In genomic region chr7:44818751-44819235, GRCm38 (mm10) we compare ENCODE assay signal across 1 mouse cellular context.
TF ChIP-seq lines count a peak whose summit lies in the region.

No protein-coding gene starts in this region.

TF ChIP-seq in MEL, 35 proteins besides CTCF, POLR2A, EP300 and RAD21:
- TF ChIP-seq UBTF (IDR thresholded peaks at IDR 0.05; ENCODE audit: borderline replicate concordance, insufficient read depth, low read depth, low read length) (no peak), MAZ (IDR thresholded peaks at IDR 0.05; ENCODE audit: low read depth, low read length) (peak; percentile 92; the same call in 1 of the 2 replicates), NELFE (IDR thresholded peaks at IDR 0.05; ENCODE audit: low read depth, low read length) (peak; percentile 60), MEF2A (IDR thresholded peaks at IDR 0.05; ENCODE audit: extremely low read depth, insufficient replicate concordance, low read depth, low read length, poor library complexity, severe bottlenecking) (no peak), NRF1 (IDR thresholded peaks at IDR 0.05; ENCODE audit: insufficient read depth, low read depth, low read length, poor library complexity, severe bottlenecking) (peak; percentile 53; the same call in 1 of the 2 replicates), USF2 (IDR thresholded peaks at IDR 0.05; ENCODE audit: borderline replicate concordance in 1 of 2, insufficient read depth in 1 of 2, low read depth in 1 of 2, low read length in 2 of 2) (no peak), ZC3H11A (IDR thresholded peaks at IDR 0.05; ENCODE audit: low read depth, low read length) (no peak), ETS1 (IDR thresholded peaks at IDR 0.05; ENCODE audit: low read depth, low read length) (peak; percentile 56; the same call in 1 of the 2 replicates), BHLHE40 (IDR thresholded peaks at IDR 0.05; ENCODE audit: borderline replicate concordance, low read depth, low read length) (peak; percentile 44; the same call in 1 of the 2 replicates), TAL1 (IDR thresholded peaks at IDR 0.05; ENCODE audit: low read length) (no peak), ZKSCAN1 (IDR thresholded peaks at IDR 0.05; ENCODE audit: low read depth, low read length) (no peak), KAT2A (conservative IDR thresholded peaks at IDR 0.05; ENCODE audit: low read depth, low read length) (peak; percentile 93), GABPA (IDR thresholded peaks at IDR 0.05; ENCODE audit: low read depth, low read length) (no peak), MAFK (IDR thresholded peaks at IDR 0.05; ENCODE audit: borderline replicate concordance, low read depth, low read length) (0 out of 2 replicates have a peak, but pooled peaks have one; percentile 30), HCFC1 (IDR thresholded peaks at IDR 0.05; ENCODE audit: low read depth, low read length) (peak; percentile 76), TCF12 (IDR thresholded peaks at IDR 0.05; ENCODE audit: low read depth, low read length) (peak; percentile 83), MAX (IDR thresholded peaks at IDR 0.05; ENCODE audit: low read length) (peak; percentile 66), GATA1 (IDR thresholded peaks at IDR 0.05; ENCODE audit: low read depth, low read length) (no peak), MXI1 (IDR thresholded peaks at IDR 0.05; ENCODE audit: low read depth, low read length) (peak; percentile 95), POLR2AphosphoS5 (IDR thresholded peaks at IDR 0.05; ENCODE audit: borderline replicate concordance, low read depth, low read length) (no peak), USF1 (IDR thresholded peaks at IDR 0.05; ENCODE audit: low read depth, low read length) (no peak), ZNF384 (IDR thresholded peaks at IDR 0.05; ENCODE audit: low read depth, low read length) (0 out of 2 replicates have a peak, but pooled peaks have one; percentile 35), MYB (IDR thresholded peaks at IDR 0.05; ENCODE audit: low read depth, low read length) (0 out of 2 replicates have a peak, but pooled peaks have one; percentile 29), POLR2AphosphoS2 (IDR thresholded peaks at IDR 0.05; ENCODE audit: low read length) (peak; percentile 56; the same call in 1 of the 2 replicates), CHD2 (IDR thresholded peaks at IDR 0.05; ENCODE audit: low read length) (peak; percentile 49), SMC3 (IDR thresholded peaks at IDR 0.05; ENCODE audit: low read depth, low read length) (no peak), RCOR1 (IDR thresholded peaks at IDR 0.05; ENCODE audit: low read depth, low read length) (peak; percentile 59), ZMIZ1 (IDR thresholded peaks at IDR 0.05; ENCODE audit: low read depth, low read length) (peak; percentile 36; the same call in 1 of the 2 replicates), SIN3A (IDR thresholded peaks at IDR 0.05; ENCODE audit: low read length) (peak; percentile 91), TBP (IDR thresholded peaks at IDR 0.05; ENCODE audit: low read depth, low read length) (peak; percentile 71; the same call in 1 of the 2 replicates), ELF1 (IDR thresholded peaks at IDR 0.05; ENCODE audit: low read depth, low read length) (peak; percentile 55; the same call in 1 of the 2 replicates), CHD1 (IDR thresholded peaks at IDR 0.05; ENCODE audit: low read depth, low read length) (peak; percentile 91), E2F4 (IDR thresholded peaks at IDR 0.05; ENCODE audit: borderline replicate concordance, low read depth, low read length) (peak; percentile 68; the same call in 1 of the 2 replicates), MYC (IDR thresholded peaks at IDR 0.05; ENCODE audit: low read depth, low read length) (peak; percentile 73; the same call in 1 of the 2 replicates), JUND (IDR thresholded peaks at IDR 0.05; ENCODE audit: low read depth, low read length) (peak; percentile 52; the same call in 1 of the 2 replicates)
